In genomic region chrX:77510371-77511300, GRCm38 (mm10) we compare ENCODE assay signal across 8 mouse cellular contexts. TPM values are rescaled to one million over a fixed set of nuclear protein-coding genes. Genes with fewer than 3 reads are reported as not detected.
A peak's percentile ranks its signal among the peaks of the same experiment; 100 is the strongest.
DNase-seq lines count a peak whose midpoint lies in the region; ATAC-seq and TF ChIP-seq lines count a peak whose summit lies in the region.

TSS of gene Tbl1x (plus strand) at chrX:77511013.

- no peaks in the 10 kb centered on the region for H3K9me3 ChIP-seq in forebrain, embryonic 11.5 days (ENCODE audit: control insufficient read depth, low read length)
- H3K9me3 ChIP-seq in heart, embryonic 15.5 days (replicated peaks), result no peaks in the 10 kb centered on the region
- no peaks in the 10 kb centered on the region for H3K9me3 ChIP-seq in liver, postnatal 0 days (ENCODE audit: low read length)
- no peaks in the 10 kb centered on the region for H3K9me3 ChIP-seq in neural tube, embryonic 14.5 days (ENCODE audit: control insufficient read depth, low read length)

- TF ChIP-seq POLR2A in brain, embryonic 14.5 days (IDR thresholded peaks at IDR 0.05; ENCODE audit: borderline replicate concordance, extremely low read depth, insufficient read depth, insufficient read length, poor library complexity, severe bottlenecking), result 0 out of 2 replicates have a peak, but pooled peaks have one; percentile 20

- peak within 1 kb of the TSS; percentile 62 for H3K4me3 ChIP-seq in forebrain, embryonic 11.5 days (ENCODE audit: low read depth, low read length)
- H3K4me3 ChIP-seq in heart, embryonic 15.5 days, result peak within 1 kb of the TSS; percentile 71
- H3K4me3 ChIP-seq in liver, postnatal 0 days (ENCODE audit: low read depth, low read length), result peak within 1 kb of the TSS; percentile 69
- peak within 1 kb of the TSS; percentile 56 for H3K4me3 ChIP-seq in neural tube, embryonic 14.5 days (ENCODE audit: low read depth, low read length)

- 11% methylated on average over 51 of the region's 76 CpGs for WGBS in forebrain, embryonic 11.5 days
- WGBS in heart, embryonic 15.5 days, result 6% methylated on average over 37 of the region's 76 CpGs
- 14% methylated on average over 38 of the region's 76 CpGs for WGBS in liver, postnatal 0 days (ENCODE audit: insufficient replicate concordance)
- WGBS in neural tube, embryonic 14.5 days, result 20% methylated on average over 30 of the region's 76 CpGs

- peak within 1 kb of the TSS; percentile 93 for H3K27ac ChIP-seq in forebrain, embryonic 11.5 days (ENCODE audit: low read depth, low read length)
- peak within 1 kb of the TSS; percentile 97 for H3K27ac ChIP-seq in heart, embryonic 15.5 days
- H3K27ac ChIP-seq in liver, postnatal 0 days (ENCODE audit: low read depth), result peak within 1 kb of the TSS; percentile 87
- peak within 1 kb of the TSS; percentile 93 for H3K27ac ChIP-seq in neural tube, embryonic 14.5 days (ENCODE audit: low read depth, low read length)

- no peak for TF ChIP-seq CTCF in brain, embryonic 14.5 days (IDR thresholded peaks at IDR 0.05; ENCODE audit: borderline replicate concordance, extremely low read depth, insufficient read depth, insufficient read length)
- TF ChIP-seq CTCF in liver, postnatal 0 days (IDR thresholded peaks at IDR 0.05; ENCODE audit: low read depth), result peak; percentile 28; the same call in 1 of the 2 replicates

- H3K27me3 ChIP-seq in forebrain, embryonic 11.5 days (ENCODE audit: control insufficient read depth, insufficient read depth, low read length), result no peaks in the 10 kb centered on the region
- no peaks in the 10 kb centered on the region for H3K27me3 ChIP-seq in heart, embryonic 15.5 days
- no peaks in the 10 kb centered on the region for H3K27me3 ChIP-seq in liver, postnatal 0 days (ENCODE audit: insufficient read depth, low read length)
- no peaks in the 10 kb centered on the region for H3K27me3 ChIP-seq in neural tube, embryonic 14.5 days (ENCODE audit: control insufficient read depth, insufficient read depth, low read length)

- no peak for ATAC-seq in CD4-positive, CD25-positive, alpha-beta regulatory T cell, adult 4 months
- ATAC-seq in forebrain, embryonic 11.5 days (replicated peaks; ENCODE audit: low FRiP score), result peak; percentile 85
- peak; percentile 79 for ATAC-seq in heart, embryonic 15.5 days (replicated peaks; ENCODE audit: insufficient number of reproducible peaks, insufficient read depth, low FRiP score, low read depth)
- peak; percentile 76 for ATAC-seq in liver, postnatal 0 days
- ATAC-seq in neural tube, embryonic 14.5 days (ENCODE audit: low read depth), result peak; percentile 74

- no peak for TF ChIP-seq EP300 in liver, postnatal 0 days (IDR thresholded peaks at IDR 0.05; ENCODE audit: low read depth)

- H3K4me2 ChIP-seq in forebrain, embryonic 11.5 days (ENCODE audit: low read depth, low read length, severe bottlenecking), result peak within 1 kb of the TSS; percentile 53
- H3K4me2 ChIP-seq in heart, embryonic 15.5 days, result peak within 1 kb of the TSS; percentile 61
- peak within 1 kb of the TSS; percentile 74 for H3K4me2 ChIP-seq in liver, postnatal 0 days (ENCODE audit: low read depth, low read length)
- H3K4me2 ChIP-seq in neural tube, embryonic 14.5 days (ENCODE audit: low read depth, low read length), result peak within 1 kb of the TSS; percentile 54

- peak within 1 kb of the TSS; percentile 85 for H3K9ac ChIP-seq in forebrain, embryonic 11.5 days (ENCODE audit: low read length)
- H3K9ac ChIP-seq in heart, embryonic 15.5 days, result peak within 1 kb of the TSS; percentile 80
- peak within 1 kb of the TSS; percentile 79 for H3K9ac ChIP-seq in liver, postnatal 0 days (replicated peaks)
- peak within 1 kb of the TSS; percentile 69 for H3K9ac ChIP-seq in neural tube, embryonic 14.5 days (replicated peaks; ENCODE audit: low read depth, low read length)

- peak; percentile 92 for DNase-seq in brain, embryonic 14.5 days (ENCODE audit: low read depth)
- DNase-seq in forebrain, embryonic 11.5 days (ENCODE audit: low spot score), result peak; percentile 90
- peak; percentile 81 to 89 for DNase-seq in kidney, postnatal 25 days
- peak; percentile 78 for DNase-seq in liver, postnatal 0 days
- DNase-seq in testis, postnatal 10 days (ENCODE audit: low spot score), result peak; percentile 86

- no peaks in the 10 kb centered on the region for H3K4me1 ChIP-seq in forebrain, embryonic 11.5 days (replicated peaks; ENCODE audit: control insufficient read depth, insufficient read depth, low read length)
- peaks cover 23% of the 10 kb centered on the region for H3K4me1 ChIP-seq in heart, embryonic 15.5 days (replicated peaks)
- H3K4me1 ChIP-seq in liver, postnatal 0 days (ENCODE audit: insufficient read depth), result peaks cover 12% of the 10 kb centered on the region; the same call in 1 of the 2 replicates
- H3K4me1 ChIP-seq in neural tube, embryonic 14.5 days (ENCODE audit: control insufficient read depth, insufficient read depth, low read length), result peaks cover 5% of the 10 kb centered on the region; the same call in 1 of the 2 replicates

- H3K36me3 ChIP-seq in forebrain, embryonic 11.5 days (ENCODE audit: control insufficient read depth, insufficient read depth, low read length), result no peaks in the 10 kb centered on the region
- no peaks in the 10 kb centered on the region for H3K36me3 ChIP-seq in heart, embryonic 15.5 days
- no peaks in the 10 kb centered on the region for H3K36me3 ChIP-seq in liver, postnatal 0 days (replicated peaks; ENCODE audit: insufficient read depth, low read length)
- no peaks in the 10 kb centered on the region for H3K36me3 ChIP-seq in neural tube, embryonic 14.5 days (ENCODE audit: control insufficient read depth, insufficient read depth, low read length)

RNA-seq across cellular contexts. Expression of gene Tbl1x, which starts in this region (rescaled TPM):
- 10 to 100 TPM; 28.4 to 29.3 TPM for polyA plus RNA-seq in CD4-positive, CD25-positive, alpha-beta regulatory T cell, adult 4 months (2017; shearing (Covaris generic))
- 47.0 and 51.8 TPM in 2 replicates for polyA plus RNA-seq in brain, embryonic 14.5 days (2012; rRNA removed)
- polyA plus RNA-seq in forebrain, embryonic 11.5 days (2014; fragmentation: Nextera tagmentation; extraction: Ambion mirVana), result 79.4 and 86.6 TPM in 2 replicates
- polyA plus RNA-seq in heart, embryonic 15.5 days (2015; fragmentation: Nextera tagmentation; extraction: Ambion mirVana), result 53.3 and 63.4 TPM in 2 replicates
- polyA plus RNA-seq in liver, postnatal 0 days (2015; fragmentation: Nextera tagmentation; extraction: Ambion mirVana), result 10.3 and 11.6 TPM in 2 replicates
- 48.9 and 52.8 TPM in 2 replicates for polyA plus RNA-seq in neural tube, embryonic 14.5 days (2014; fragmentation: Nextera tagmentation; extraction: Ambion mirVana)
